Mouse (Mus musculus) adrenal gland, postnatal 10 days (tissue): ENCODE results near the gene Camk2n1. TPM values are rescaled to one million over a fixed set of nuclear protein-coding genes. Genes with fewer than 3 reads are reported as not detected.
A peak's percentile ranks its signal among the peaks of the same experiment; 100 is the strongest.

Experiments used
- DNase-seq: peaks from one replicate; pipeline ENCODE4 v3.0.0; 2021; ENCODE audit warnings: mixed read lengths
- long read RNA-seq, 2 experiments: library from polyadenylated mRNA; stranded (forward); transcript quantifications; one replicate each; pipeline ENCODE4 v2.0.0; 2021
- total RNA-seq, 2 experiments: library from RNA; stranded (reverse); gene quantifications; 2 replicates each; pipeline ENCODE4 v1.2.3; 2021

The Camk2n1 gene
- total RNA-seq: 10 to 100 TPM; 17.3 to 22.9 TPM
- long read RNA-seq, experiment 1, full-length matches to known transcripts: 22 of 29 reads
- long read RNA-seq, experiment 1, partial matches to known transcripts: 0 of 29 reads
- long read RNA-seq, experiment 1, other reads (novel, unspliced or antisense): 7 of 29 reads
- long read RNA-seq, experiment 2, full-length matches to known transcripts: 7 of 9 reads
- long read RNA-seq, experiment 2, partial matches to known transcripts: 0 of 9 reads
- long read RNA-seq, experiment 2, other reads (novel, unspliced or antisense): 2 of 9 reads

GRCm38 (mm10) chr4:138453753-138454570, at the start of gene Camk2n1:
Gene Camk2n1, plus strand, starts transcription at chr4:138454314.
- peak; percentile 90 for DNase-seq

GRCm38 (mm10) chr4:138404806-138405205, 49.3 kb upstream of the Camk2n1 start:
- peak; percentile 67 for DNase-seq

GRCm38 (mm10) chr4:138407479-138408194, 46.5 kb upstream of the Camk2n1 start:
- DNase-seq: peak; percentile 70

GRCm38 (mm10) chr4:138411011-138411410, 43.1 kb upstream of the Camk2n1 start:
- no peak for DNase-seq

GRCm38 (mm10) chr4:138411504-138412121, 42.5 kb upstream of the Camk2n1 start:
- DNase-seq: no peak

- peak; percentile 33 for DNase-seq
These were observed 39.4 kb upstream of the Camk2n1 start for GRCm38 (mm10) chr4:138414725-138415124.

- DNase-seq: no peak
These were observed 38.1 kb upstream of the Camk2n1 start for GRCm38 (mm10) chr4:138415991-138416390.

GRCm38 (mm10) chr4:138416414-138416813, 37.7 kb upstream of the Camk2n1 start:
- DNase-seq: no peak

GRCm38 (mm10) chr4:138417882-138418281, 36.2 kb upstream of the Camk2n1 start:
- DNase-seq: no peak

- no peak for DNase-seq
These were observed 35.7 kb upstream of the Camk2n1 start for GRCm38 (mm10) chr4:138418340-138418957.

GRCm38 (mm10) chr4:138425028-138425427, 29.1 kb upstream of the Camk2n1 start:
- DNase-seq: no peak

- peak; percentile 50 for DNase-seq
These were observed 28.5 kb upstream of the Camk2n1 start for GRCm38 (mm10) chr4:138425604-138426003.

GRCm38 (mm10) chr4:138426778-138427705, 27.1 kb upstream of the Camk2n1 start:
- peak; percentile 93 for DNase-seq

- peak; percentile 69 for DNase-seq
These were observed 24.3 kb upstream of the Camk2n1 start for GRCm38 (mm10) chr4:138429778-138430177.

- no peak for DNase-seq
These were observed 22.8 kb upstream of the Camk2n1 start for GRCm38 (mm10) chr4:138431340-138431739.

- DNase-seq: peak; percentile 98
These were observed 19.5 kb upstream of the Camk2n1 start, which contains the start of gene Mul1 for GRCm38 (mm10) chr4:138434347-138435316. Gene Mul1, plus strand, starts transcription at chr4:138434671.

GRCm38 (mm10) chr4:138440062-138440461, 14.1 kb upstream of the Camk2n1 start:
- no peak for DNase-seq

GRCm38 (mm10) chr4:138444941-138445340, 9.2 kb upstream of the Camk2n1 start:
- DNase-seq: no peak

GRCm38 (mm10) chr4:138446981-138447380, 7.1 kb upstream of the Camk2n1 start:
- no peak for DNase-seq
